In genomic region chr11:17685711-17686113, GRCm38 (mm10) we compare ENCODE assay signal across 9 mouse cellular contexts.
DNase-seq lines count a peak whose midpoint lies in the region; ATAC-seq lines count a peak whose summit lies in the region.
"Had no signal": no experiment of that assay in that cellular context is flagged by ENCODE, and none has a peak within 500 bp of the region (broad histone marks: within the 10 kb centered on the region; RNA-seq: fewer than 3 reads in every experiment).

No protein-coding gene starts in this region.

- ATAC-seq in embryonic facial prominence, embryonic 15.5 days (ENCODE audit: insufficient number of reproducible peaks, low FRiP score, low TSS enrichment, low read depth): peak; percentile 76
- ATAC-seq in heart, embryonic 11.5 days (replicated peaks; ENCODE audit: insufficient number of reproducible peaks, low FRiP score, low TSS enrichment): no peak
- ATAC-seq in liver, embryonic 11.5 days (replicated peaks; ENCODE audit: low FRiP score): 0 out of 2 replicates have a peak, but pooled peaks have one; percentile 31

- H3K4me2 ChIP-seq in embryonic facial prominence, embryonic 15.5 days (replicated peaks): peak overlapping the region; percentile 28; the same call in 1 of the 2 replicates
- peak overlapping the region; percentile 27 for H3K4me2 ChIP-seq in heart, embryonic 11.5 days
- H3K4me2 ChIP-seq in liver, embryonic 11.5 days: no peak overlapping the region
- H3K4me2 ChIP-seq: liver, embryonic 13.5 days had no signal

- H3K9me3 ChIP-seq in embryonic facial prominence, embryonic 15.5 days (replicated peaks): no peaks in the 10 kb centered on the region
- peaks cover 3% of the 10 kb centered on the region for H3K9me3 ChIP-seq in heart, embryonic 11.5 days (replicated peaks; ENCODE audit: control insufficient read depth, low read length)
- H3K9me3 ChIP-seq in liver, embryonic 11.5 days (ENCODE audit: control insufficient read depth, low read length): no peaks in the 10 kb centered on the region
- H3K9me3 ChIP-seq: liver, embryonic 13.5 days had no signal

- H3K27me3 ChIP-seq in embryonic facial prominence, embryonic 15.5 days: no peaks in the 10 kb centered on the region
- H3K27me3 ChIP-seq in heart, embryonic 11.5 days (ENCODE audit: control insufficient read depth, insufficient read depth, low read length): no peaks in the 10 kb centered on the region
- H3K27me3 ChIP-seq in liver, embryonic 11.5 days (replicated peaks; ENCODE audit: control insufficient read depth, insufficient read depth, low read length): no peaks in the 10 kb centered on the region
- H3K27me3 ChIP-seq: liver, embryonic 13.5 days had no signal

- H3K36me3 ChIP-seq in embryonic facial prominence, embryonic 15.5 days: no peaks in the 10 kb centered on the region
- no peaks in the 10 kb centered on the region for H3K36me3 ChIP-seq in heart, embryonic 11.5 days (ENCODE audit: control insufficient read depth, insufficient read depth, low read length)
- H3K36me3 ChIP-seq in liver, embryonic 11.5 days (ENCODE audit: control insufficient read depth, insufficient read depth, low read length): no peaks in the 10 kb centered on the region
- H3K36me3 ChIP-seq: liver, embryonic 13.5 days had no signal

- whole genome bisulfite sequencing in embryonic facial prominence, embryonic 15.5 days: 5% methylated on average over 4 of the region's 4 CpGs
- 9% methylated on average over 4 of the region's 4 CpGs for WGBS in heart, embryonic 11.5 days (ENCODE audit: insufficient replicate concordance)
- 28% methylated on average over 4 of the region's 4 CpGs for WGBS in liver, embryonic 11.5 days

- H3K9ac ChIP-seq in embryonic facial prominence, embryonic 15.5 days: no peak overlapping the region
- H3K9ac ChIP-seq in heart, embryonic 11.5 days (ENCODE audit: low read depth, low read length): 0 out of 2 replicates have a peak overlapping the region, but pooled peaks have one; percentile 16
- H3K9ac ChIP-seq in liver, embryonic 11.5 days (ENCODE audit: low read depth, low read length): no peak overlapping the region
- H3K9ac ChIP-seq: liver, embryonic 13.5 days had no signal

- peak overlapping the region; percentile 35; the same call in 1 of the 2 replicates for H3K27ac ChIP-seq in embryonic facial prominence, embryonic 15.5 days (replicated peaks)
- H3K27ac ChIP-seq in heart, embryonic 11.5 days (ENCODE audit: low read depth, low read length): no peak overlapping the region
- H3K27ac ChIP-seq in liver, embryonic 11.5 days (ENCODE audit: low read depth, low read length): no peak overlapping the region
- H3K27ac ChIP-seq: liver, embryonic 13.5 days had no signal

- DNase-seq in urinary bladder, postnatal 14 days (ENCODE audit: low spot score): peak; percentile 53
- DNase-seq in urinary bladder, postnatal 10 days (ENCODE audit: low spot score): no peak
- peak; percentile 17 for DNase-seq in kidney, adult 9 months
- DNase-seq in liver, embryonic 11.5 days (ENCODE audit: low spot score): peak; percentile 33
- peak; percentile 32 for DNase-seq in ovary, postnatal 14 days (ENCODE audit: low spot score)
- no peak for DNase-seq in thymus, postnatal 14 days
- DNase-seq: liver, embryonic 13.5 days had no signal

- no peak overlapping the region for H3K4me3 ChIP-seq in embryonic facial prominence, embryonic 15.5 days (replicated peaks)
- no peak overlapping the region for H3K4me3 ChIP-seq in heart, embryonic 11.5 days (ENCODE audit: low read depth, low read length)
- no peak overlapping the region for H3K4me3 ChIP-seq in liver, embryonic 11.5 days (ENCODE audit: low read depth, low read length)
- H3K4me3 ChIP-seq: liver, embryonic 13.5 days had no signal

- H3K4me1 ChIP-seq in embryonic facial prominence, embryonic 15.5 days: peaks cover 14% of the 10 kb centered on the region
- H3K4me1 ChIP-seq in heart, embryonic 11.5 days (ENCODE audit: control insufficient read depth, insufficient read depth, low read length): 0 out of 2 replicates have a peak, but pooled peaks cover 3% of the 10 kb centered on the region
- no peaks in the 10 kb centered on the region for H3K4me1 ChIP-seq in liver, embryonic 11.5 days (replicated peaks; ENCODE audit: control insufficient read depth, insufficient read depth, low read length)
- H3K4me1 ChIP-seq: liver, embryonic 13.5 days had no signal

Comparison
In these comparisons a context has a peak if more than half of its experiments do, and no peak if none do; other contexts are left out.
1. DNase-seq: peak in urinary bladder, postnatal 14 days (single experiment), kidney, adult 9 months (single experiment), liver, embryonic 11.5 days (single experiment) and ovary, postnatal 14 days (single experiment); none in urinary bladder, postnatal 10 days (single experiment) and thymus, postnatal 14 days (single experiment).